Mouse (Mus musculus) CH12.LX (cell line): Measurements from ENCODE around the gene Pcbp4. TPM values are rescaled to one million over a fixed set of nuclear protein-coding genes. Genes with fewer than 3 reads are reported as not detected.

Experiments
- DNase-seq: peaks from one replicate; pipeline ENCODE4 v3.0.0-alpha.2; 2013; ENCODE audit errors: extremely low read depth
- H3K27ac ChIP-seq: 2 replicates; pipeline ENCODE4 v1.5.1; 2012; ENCODE audit warnings: low read depth, mild to moderate bottlenecking, control low read depth, moderate library complexity; ENCODE audit not compliant: insufficient read depth
- H3K27me3 ChIP-seq: replicated peaks from 2 replicates; pipeline ENCODE3; 2012; ENCODE audit warnings: inconsistent platforms
- H3K36me3 ChIP-seq, 2 experiments: replicated peaks in 1 of 2; 2 replicates each; pipeline versions ENCODE3 to v1.6.1; 2012; ENCODE audit warnings: inconsistent platforms in 1 of 2, low read length in 1 of 2, mild to moderate bottlenecking in 1 of 2, mixed read lengths in 1 of 2, moderate library complexity in 1 of 2; ENCODE audit not compliant: control insufficient read depth in 1 of 2, insufficient read depth in 1 of 2
- H3K4me1 ChIP-seq, 2 experiments: 2 replicates each; pipeline ENCODE4 v1.6.1; 2012; ENCODE audit warnings: inconsistent platforms in 1 of 2, moderate library complexity in 1 of 2; ENCODE audit not compliant: insufficient read depth in 2 of 2, control insufficient read depth in 1 of 2
- H3K4me2 ChIP-seq: 2 replicates; pipeline ENCODE4 v1.6.1; 2012; ENCODE audit warnings: low read depth, mild to moderate bottlenecking, control low read depth; ENCODE audit not compliant: poor library complexity, insufficient read depth, severe bottlenecking
- H3K4me3 ChIP-seq, 3 experiments: fragments of 150-350 bp in 1 of 3; sonication (generic) in 1 of 3; replicated peaks in 1 of 3; 2 replicates each; pipeline versions ENCODE3 to v1.5.1; 2011 to 2012; ENCODE audit warnings: low read depth in 2 of 3, low read length in 2 of 3, mild to moderate bottlenecking in 2 of 3, moderate library complexity in 2 of 3, control low read depth in 1 of 3, improper control_type of control experiment in 1 of 3, inconsistent platforms in 1 of 3, mixed read lengths in 1 of 3; ENCODE audit not compliant: poor library complexity in 1 of 3
- H3K79me2 ChIP-seq: replicated peaks from 2 replicates; pipeline ENCODE4 v1.6.1; 2012; ENCODE audit warnings: mild to moderate bottlenecking, moderate library complexity; ENCODE audit not compliant: control insufficient read depth, poor library complexity, insufficient read depth, severe bottlenecking; ENCODE audit errors: extremely low read depth
- H3K9ac ChIP-seq: 2 replicates; pipeline ENCODE4 v1.6.1; 2012; ENCODE audit warnings: low read depth, mild to moderate bottlenecking, control low read depth, moderate library complexity; ENCODE audit not compliant: insufficient read depth
- H3K9me3 ChIP-seq: replicated peaks from 2 replicates; pipeline ENCODE3; 2012; ENCODE audit warnings: low read length, inconsistent platforms, mixed read lengths
- BHLHE40 ChIP-seq: IDR thresholded peaks from 2 replicates; pipeline ENCODE4 v1.6.1; 2011; ENCODE audit warnings: mild to moderate bottlenecking, low read depth, low read length, improper control_type of control experiment
- CHD1 ChIP-seq: IDR thresholded peaks from 2 replicates; pipeline ENCODE4 v1.6.1; 2012; ENCODE audit warnings: low read depth, low read length, improper control_type of control experiment, inconsistent platforms
- CHD2 ChIP-seq: IDR thresholded peaks from 2 replicates; pipeline ENCODE4 v1.6.1; 2011; ENCODE audit warnings: low read length, improper control_type of control experiment
- CTCF ChIP-seq, 2 experiments: IDR thresholded peaks in 1 of 2; conservative IDR thresholded peaks in 1 of 2; 2 replicates each; pipeline ENCODE4 v1.5.1; 2011 to 2012; ENCODE audit warnings: low read depth in 2 of 2, low read length in 2 of 2, improper control_type of control experiment in 1 of 2, inconsistent platforms in 1 of 2, mild to moderate bottlenecking in 1 of 2, moderate library complexity in 1 of 2
- E2F4 ChIP-seq: IDR thresholded peaks from 2 replicates; pipeline ENCODE4 v1.6.1; 2011; ENCODE audit warnings: low read depth, low read length, improper control_type of control experiment; ENCODE audit not compliant: insufficient replicate concordance
- ELF1 ChIP-seq: IDR thresholded peaks from 2 replicates; pipeline ENCODE4 v1.6.1; 2014; ENCODE audit warnings: low read depth, mild to moderate bottlenecking, inconsistent platforms, low read length, improper control_type of control experiment
- EP300 ChIP-seq: IDR thresholded peaks from 2 replicates; pipeline ENCODE4 v1.6.1; 2011; ENCODE audit warnings: low read length, improper control_type of control experiment
- ETS1 ChIP-seq: conservative IDR thresholded peaks from 2 replicates; pipeline ENCODE4 v1.6.1; 2012; ENCODE audit warnings: low read depth, mild to moderate bottlenecking, inconsistent platforms, low read length, improper control_type of control experiment, moderate library complexity
- GABPA ChIP-seq: IDR thresholded peaks from 2 replicates; pipeline ENCODE4 v1.6.1; 2012; ENCODE audit warnings: low read depth, low read length, improper control_type of control experiment, inconsistent platforms; ENCODE audit not compliant: insufficient replicate concordance
- HCFC1 ChIP-seq: IDR thresholded peaks from 2 replicates; pipeline ENCODE4 v1.6.1; 2012; ENCODE audit warnings: low read depth, mild to moderate bottlenecking, inconsistent platforms, low read length, improper control_type of control experiment
- KAT2A ChIP-seq: IDR thresholded peaks from 2 replicates; pipeline ENCODE4 v1.6.1; 2012; ENCODE audit warnings: low read length, improper control_type of control experiment, inconsistent platforms; ENCODE audit not compliant: insufficient replicate concordance
- MAFK ChIP-seq: IDR thresholded peaks from 2 replicates; pipeline ENCODE4 v1.6.1; 2011; ENCODE audit warnings: low read length, improper control_type of control experiment; ENCODE audit not compliant: insufficient replicate concordance
- MAX ChIP-seq: IDR thresholded peaks from 2 replicates; pipeline ENCODE4 v1.6.1; 2011; ENCODE audit warnings: low read length, improper control_type of control experiment
- MXI1 ChIP-seq: IDR thresholded peaks from 2 replicates; pipeline ENCODE4 v1.6.1; 2011; ENCODE audit warnings: mild to moderate bottlenecking, low read depth, low read length, improper control_type of control experiment
- NELFE ChIP-seq: IDR thresholded peaks from 2 replicates; pipeline ENCODE4 v1.6.1; 2011; ENCODE audit warnings: low read depth, low read length, improper control_type of control experiment
- PAX5 ChIP-seq: IDR thresholded peaks from 2 replicates; pipeline ENCODE4 v1.6.1; 2012; ENCODE audit warnings: low read length, inconsistent platforms, mixed read lengths
- RCOR1 ChIP-seq: conservative IDR thresholded peaks from 2 replicates; pipeline ENCODE4 v1.6.1; 2012; ENCODE audit warnings: low read depth, mild to moderate bottlenecking, inconsistent platforms, low read length, improper control_type of control experiment
- TBP ChIP-seq: conservative IDR thresholded peaks from 2 replicates; pipeline ENCODE4 v1.6.1; 2011; ENCODE audit warnings: low read depth, low read length, improper control_type of control experiment
- TCF12 ChIP-seq: IDR thresholded peaks from 2 replicates; pipeline ENCODE4 v1.6.1; 2014; ENCODE audit warnings: low read depth, mild to moderate bottlenecking, inconsistent platforms, low read length, improper control_type of control experiment
- UBTF ChIP-seq: IDR thresholded peaks from 2 replicates; pipeline ENCODE4 v1.6.1; 2012; ENCODE audit warnings: low read depth, mild to moderate bottlenecking, inconsistent platforms, low read length, improper control_type of control experiment, moderate library complexity
- USF1 ChIP-seq: IDR thresholded peaks from 2 replicates; pipeline ENCODE4 v1.6.1; 2014; ENCODE audit warnings: low read depth, mild to moderate bottlenecking, inconsistent platforms, low read length, improper control_type of control experiment
- ZMIZ1 ChIP-seq: IDR thresholded peaks from 2 replicates; pipeline ENCODE4 v1.6.1; 2012; ENCODE audit warnings: low read depth, mild to moderate bottlenecking, inconsistent platforms, low read length, improper control_type of control experiment
- dilution Hi-C: fragments of 300-500 bp; cut with MboI; formaldehyde crosslinking; loops from 2 replicates; pipeline ENCODE4 v1.14.3; 2020; ENCODE audit warnings: low sequenced_read_pairs; ENCODE audit not compliant: extremely low pct_unique_long_range_greater_than_20kb, extremely low pct_ligation_motif_present
- in situ Hi-C: fragments of 300-500 bp; cut with MboI; formaldehyde crosslinking; loops from 3 replicates; pipeline ENCODE4 v1.14.3; 2019; ENCODE audit warnings: low sequenced_read_pairs, low pct_ligation_motif_present, low pct_unique_long_range_greater_than_20kb, mixed read lengths
- polyA plus RNA-seq: library from polyadenylated mRNA; unstranded; fragments of >175 nt; gene quantifications from 2 replicates; pipeline ENCODE4 v1.2.1, GENCODE M21; 2012; ENCODE audit warnings: low read depth; ENCODE audit not compliant: insufficient read length
- total RNA-seq, 2 experiments: library from RNA; depleted of rRNA; stranded (reverse); fragments of 300-350 nt in 1 of 2; fragments of >200 nt in 1 of 2; gene quantifications; 2 replicates each; pipeline ENCODE4 v1.2.3; 2012 to 2014

Gene Pcbp4
- total and polyA plus RNA-seq, 3 experiments, result 44.0 to 54.2 (median 44.1) TPM

- H3K36me3 ChIP-seq, result peaks cover 59 to 77% of the 10 kb centered on the region in 2 experiments
- no peak overlapping the region for H3K9ac ChIP-seq
- in situ Hi-C loops, result no loop called here
- H3K4me2 ChIP-seq, result no peak overlapping the region
- dilution Hi-C loops, result no loop called here
- H3K4me3 ChIP-seq, result no peak overlapping the region
- H3K9me3 ChIP-seq, result no peaks in the 10 kb centered on the region
- H3K4me1 ChIP-seq, result peaks cover 6 to 33% of the 10 kb centered on the region in 2 experiments; a peak in 3 of 4 replicates
- no peak overlapping the region for H3K27ac ChIP-seq
- H3K27me3 ChIP-seq, result no peaks in the 10 kb centered on the region
- no peak for DNase-seq
- no peak for TF ChIP-seq TBP
- TF ChIP-seq BHLHE40, result no peak
- no peak for TF ChIP-seq MAX
- no peak for TF ChIP-seq ZMIZ1
- TF ChIP-seq CTCF (conservative IDR thresholded peaks at IDR 0.05 in 1 of 2, IDR thresholded peaks at IDR 0.05 in 1 of 2; ENCODE audit: low read depth in 2 of 2, low read length in 2 of 2), result no peak
- TF ChIP-seq E2F4, result no peak
- TF ChIP-seq HCFC1, result no peak
- no peak for TF ChIP-seq MXI1
- TF ChIP-seq RCOR1, result no peak
- no peak for TF ChIP-seq GABPA
- TF ChIP-seq CHD2, result no peak
- TF ChIP-seq NELFE, result no peak
- no peak for TF ChIP-seq ETS1
- no peak for TF ChIP-seq CHD1
- TF ChIP-seq TCF12, result no peak
- TF ChIP-seq UBTF, result no peak
- no peak for TF ChIP-seq USF1
- no peak for TF ChIP-seq EP300
- TF ChIP-seq ELF1, result no peak
- no peak for TF ChIP-seq MAFK
- H3K79me2 ChIP-seq, result peaks cover 21% of the 10 kb centered on the region
Measured at GRCm38 (mm10) chr9:106482578-106483115, 29.6 kb downstream of the Pcbp4 start.

GRCm38 (mm10) chr9:106483136-106483535 is 30.0 kb downstream of the Pcbp4 start:
- no peaks in the 10 kb centered on the region for H3K9me3 ChIP-seq
- TF ChIP-seq EP300, result no peak
- no peak for TF ChIP-seq KAT2A
- TF ChIP-seq PAX5, result no peak
- TF ChIP-seq, all 38 proteins: peak for 0
- Histone ChIP-seq H3K9ac (no peak overlapping the region), H3K4me1 (peaks cover 6 to 31% of the 10 kb centered on the region in 2 experiments; a peak in 3 of 4 replicates), H3K79me2 (peaks cover 16% of the 10 kb centered on the region), H3K27ac (no peak overlapping the region), H3K4me2 (no peak overlapping the region), H3K27me3 (no peaks in the 10 kb centered on the region), H3K4me3 (no peak overlapping the region), H3K36me3 (peaks cover 59 to 77% of the 10 kb centered on the region in 2 experiments)
- in situ Hi-C loops (no loop called here), dilution Hi-C loops (no loop called here)
- no peak for DNase-seq
